Mouse (Mus musculus): ENCODE measurements around the gene Lnpk. TPM values are rescaled to one million over a fixed set of nuclear protein-coding genes. Genes with fewer than 3 reads are reported as not detected.

The Lnpk gene
- total and polyA plus RNA-seq, 2 experiments from 2014 or later = 9.0 to 12.3 TPM

- H3K27ac ChIP-seq (ENCODE audit: low read depth) = no peak overlapping the region
- no peak overlapping the region for H3K4me3 ChIP-seq (ENCODE audit: low read depth, low read length)
- no peaks in the 10 kb centered on the region for H3K36me3 ChIP-seq (replicated peaks; ENCODE audit: control insufficient read depth, insufficient read depth, low read length)
- H3K27me3 ChIP-seq (ENCODE audit: control insufficient read depth, insufficient read depth, low read length) = no peaks in the 10 kb centered on the region
- no peak overlapping the region for H3K9ac ChIP-seq (replicated peaks; ENCODE audit: low read depth, low read length)
- DNase-seq (ENCODE audit: low spot score) (no peak), ATAC-seq (ENCODE audit: insufficient read depth, low read depth) (no peak)
- no peak overlapping the region for H3K4me2 ChIP-seq (ENCODE audit: low read depth, low read length)
- TF ChIP-seq EP300 (IDR thresholded peaks at IDR 0.05; ENCODE audit: low read depth) = no peak
- TF ChIP-seq CTCF (IDR thresholded peaks at IDR 0.05; ENCODE audit: low read depth) = no peak
- 0 out of 2 replicates have a peak, but pooled peaks cover 7% of the 10 kb centered on the region for H3K9me3 ChIP-seq (replicated peaks; ENCODE audit: control insufficient read depth, low read length)
- no peaks in the 10 kb centered on the region for H3K4me1 ChIP-seq (ENCODE audit: control insufficient read depth, insufficient read depth)
Observed at GRCm38 (mm10) chr2:74609350-74609749, 30.1 kb upstream of the Lnpk start.

DNA sequence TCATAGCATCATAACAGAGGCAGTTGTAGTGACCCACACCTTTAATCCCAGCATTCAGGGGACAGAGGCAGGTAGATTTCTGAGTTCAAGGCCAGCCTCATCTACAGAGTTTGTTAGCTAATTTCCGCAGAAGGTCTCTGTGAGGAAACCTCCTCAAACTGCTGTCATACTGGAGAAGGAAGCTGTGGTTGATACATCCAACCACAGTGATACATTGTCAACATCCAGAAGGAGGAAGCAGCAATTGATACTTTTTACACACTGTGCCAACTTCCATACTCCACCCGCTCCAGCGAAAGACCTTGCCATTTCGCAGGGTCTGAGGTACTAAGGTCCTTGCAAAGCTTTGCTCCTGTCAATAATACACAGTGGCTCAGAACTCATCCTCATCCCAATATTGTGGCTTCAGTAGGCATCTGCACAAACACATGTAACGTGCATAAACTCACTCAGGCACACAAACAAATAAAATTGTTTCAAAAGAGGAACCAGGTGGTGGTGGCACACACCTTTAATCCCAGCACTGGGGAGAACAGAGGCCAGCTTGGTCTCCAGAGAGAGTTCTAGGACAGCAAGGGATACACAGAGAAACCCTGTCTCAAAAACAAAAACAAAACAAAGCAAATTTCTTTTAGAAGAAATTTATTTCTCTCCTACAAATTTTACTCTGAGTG, 27.0 kb upstream of the Lnpk start:
- WGBS = 74% methylated on average over 5 of the region's 5 CpGs
- no peak for ATAC-seq (ENCODE audit: insufficient read depth, low read depth)

DNA sequence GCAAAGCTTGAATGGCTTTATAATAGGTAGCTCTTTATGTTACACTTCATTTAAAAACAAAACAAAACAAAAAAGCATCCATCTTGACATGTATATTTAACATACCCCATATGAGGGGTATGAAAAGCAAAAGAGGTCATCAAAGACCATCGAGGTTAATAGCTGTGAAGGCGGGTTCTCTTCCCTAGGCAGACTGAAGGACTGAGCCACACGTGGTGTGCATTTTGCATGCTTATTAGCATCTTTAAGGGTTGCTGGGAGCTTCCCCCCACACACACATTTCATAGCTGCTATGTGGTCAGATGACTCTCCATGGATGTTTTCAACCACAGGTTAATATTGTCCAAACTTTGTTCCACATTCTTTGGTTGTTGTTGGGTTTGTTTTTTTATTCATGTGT, 24.8 kb upstream of the Lnpk start:
- no peaks in the 10 kb centered on the region for H3K36me3 ChIP-seq (replicated peaks; ENCODE audit: control insufficient read depth, insufficient read depth, low read length)
- 49% methylated on average over 3 of the region's 3 CpGs for WGBS
- ATAC-seq (ENCODE audit: insufficient read depth, low read depth) = no peak

More for the DNA sequence above, 27.0 kb upstream of the Lnpk start:
- H3K27me3 ChIP-seq (ENCODE audit: control insufficient read depth, insufficient read depth, low read length) = no peaks in the 10 kb centered on the region
- 0 out of 2 replicates have a peak, but pooled peaks cover 1% of the 10 kb centered on the region for H3K9me3 ChIP-seq (replicated peaks; ENCODE audit: control insufficient read depth, low read length)
- H3K4me2 ChIP-seq (ENCODE audit: low read depth, low read length) = no peak overlapping the region
- no peak overlapping the region for H3K4me3 ChIP-seq (ENCODE audit: low read depth, low read length)
- no peak overlapping the region for H3K9ac ChIP-seq (replicated peaks; ENCODE audit: low read depth, low read length)
- no peak for DNase-seq (ENCODE audit: low spot score)
- H3K4me1 ChIP-seq (ENCODE audit: control insufficient read depth, insufficient read depth) = no peaks in the 10 kb centered on the region
- no peak overlapping the region for H3K27ac ChIP-seq (ENCODE audit: low read depth)
- no peaks in the 10 kb centered on the region for H3K36me3 ChIP-seq (replicated peaks; ENCODE audit: control insufficient read depth, insufficient read depth, low read length)
- TF ChIP-seq EP300 (IDR thresholded peaks at IDR 0.05; ENCODE audit: low read depth) = no peak
- TF ChIP-seq CTCF (IDR thresholded peaks at IDR 0.05; ENCODE audit: low read depth) = no peak

GRCm38 (mm10) chr2:74602483-74602882, 23.2 kb upstream of the Lnpk start:
- TF ChIP-seq EP300 (IDR thresholded peaks at IDR 0.05; ENCODE audit: low read depth) (no peak), CTCF (IDR thresholded peaks at IDR 0.05; ENCODE audit: low read depth) (no peak)
- H3K4me2 ChIP-seq (ENCODE audit: low read depth, low read length) = no peak overlapping the region
- no peak overlapping the region for H3K27ac ChIP-seq (ENCODE audit: low read depth)
- H3K4me1 ChIP-seq (ENCODE audit: control insufficient read depth, insufficient read depth) = no peaks in the 10 kb centered on the region
- ATAC-seq (ENCODE audit: insufficient read depth, low read depth) (no peak), DNase-seq (ENCODE audit: low spot score) (no peak)
- no peak overlapping the region for H3K9ac ChIP-seq (replicated peaks; ENCODE audit: low read depth, low read length)
- no peaks in the 10 kb centered on the region for H3K9me3 ChIP-seq (replicated peaks; ENCODE audit: control insufficient read depth, low read length)
- no peak overlapping the region for H3K4me3 ChIP-seq (ENCODE audit: low read depth, low read length)
- 69% methylated on average over 5 of the region's 5 CpGs for WGBS
- no peaks in the 10 kb centered on the region for H3K36me3 ChIP-seq (replicated peaks; ENCODE audit: control insufficient read depth, insufficient read depth, low read length)
- H3K27me3 ChIP-seq (ENCODE audit: control insufficient read depth, insufficient read depth, low read length) = no peaks in the 10 kb centered on the region

More for the DNA sequence above, 24.8 kb upstream of the Lnpk start:
- no peak overlapping the region for H3K4me2 ChIP-seq (ENCODE audit: low read depth, low read length)
- no peaks in the 10 kb centered on the region for H3K4me1 ChIP-seq (ENCODE audit: control insufficient read depth, insufficient read depth)
- H3K9me3 ChIP-seq (replicated peaks; ENCODE audit: control insufficient read depth, low read length) = no peaks in the 10 kb centered on the region
- H3K4me3 ChIP-seq (ENCODE audit: low read depth, low read length) = no peak overlapping the region
- H3K27ac ChIP-seq (ENCODE audit: low read depth) = no peak overlapping the region
- no peak for DNase-seq (ENCODE audit: low spot score)
- TF ChIP-seq CTCF (IDR thresholded peaks at IDR 0.05; ENCODE audit: low read depth) (no peak), EP300 (IDR thresholded peaks at IDR 0.05; ENCODE audit: low read depth) (no peak)
- no peak overlapping the region for H3K9ac ChIP-seq (replicated peaks; ENCODE audit: low read depth, low read length)
- no peaks in the 10 kb centered on the region for H3K27me3 ChIP-seq (ENCODE audit: control insufficient read depth, insufficient read depth, low read length)

DNA sequence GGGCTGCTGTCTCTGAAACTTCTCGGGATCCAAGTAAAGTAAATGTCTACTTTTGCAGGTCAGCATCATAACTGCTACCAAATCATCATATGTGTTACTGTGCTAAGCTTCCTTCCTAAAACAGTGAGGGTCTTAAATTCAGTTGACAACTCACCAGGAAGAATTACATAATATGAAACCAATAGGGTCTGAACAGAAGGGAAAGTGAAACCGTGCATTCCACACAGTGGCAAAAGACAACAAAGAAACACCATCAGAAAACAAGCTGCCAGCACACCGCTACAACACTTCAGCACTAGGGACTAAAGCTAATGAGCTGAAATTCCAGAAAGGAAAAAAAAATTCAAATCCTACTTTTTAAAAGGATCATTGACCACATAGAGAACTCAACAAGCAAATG, 17.9 kb upstream of the Lnpk start:
- DNase-seq (ENCODE audit: low spot score) (no peak), ATAC-seq (ENCODE audit: insufficient read depth, low read depth) (no peak)
- H3K9ac ChIP-seq (replicated peaks; ENCODE audit: low read depth, low read length) = no peak overlapping the region
- no peak for TF ChIP-seq CTCF (IDR thresholded peaks at IDR 0.05; ENCODE audit: low read depth)
- no peak for TF ChIP-seq EP300 (IDR thresholded peaks at IDR 0.05; ENCODE audit: low read depth)
- H3K36me3 ChIP-seq (replicated peaks; ENCODE audit: control insufficient read depth, insufficient read depth, low read length) = no peaks in the 10 kb centered on the region
- no peak overlapping the region for H3K4me2 ChIP-seq (ENCODE audit: low read depth, low read length)
- H3K9me3 ChIP-seq (replicated peaks; ENCODE audit: control insufficient read depth, low read length) = no peaks in the 10 kb centered on the region
- WGBS = 77% methylated on average over 3 of the region's 3 CpGs
- H3K4me1 ChIP-seq (ENCODE audit: control insufficient read depth, insufficient read depth) = no peaks in the 10 kb centered on the region
- no peak overlapping the region for H3K4me3 ChIP-seq (ENCODE audit: low read depth, low read length)
- no peaks in the 10 kb centered on the region for H3K27me3 ChIP-seq (ENCODE audit: control insufficient read depth, insufficient read depth, low read length)
- no peak overlapping the region for H3K27ac ChIP-seq (ENCODE audit: low read depth)

- no peaks in the 10 kb centered on the region for H3K4me1 ChIP-seq (ENCODE audit: control insufficient read depth, insufficient read depth)
- DNase-seq (ENCODE audit: low spot score) = no peak
- no peak for ATAC-seq (ENCODE audit: insufficient read depth, low read depth)
- no peaks in the 10 kb centered on the region for H3K9me3 ChIP-seq (replicated peaks; ENCODE audit: control insufficient read depth, low read length)
- H3K36me3 ChIP-seq (replicated peaks; ENCODE audit: control insufficient read depth, insufficient read depth, low read length) = no peaks in the 10 kb centered on the region
- H3K27ac ChIP-seq (ENCODE audit: low read depth) = no peak overlapping the region
- H3K4me3 ChIP-seq (ENCODE audit: low read depth, low read length) = no peak overlapping the region
- no peak overlapping the region for H3K9ac ChIP-seq (replicated peaks; ENCODE audit: low read depth, low read length)
- no peak overlapping the region for H3K4me2 ChIP-seq (ENCODE audit: low read depth, low read length)
- no peaks in the 10 kb centered on the region for H3K27me3 ChIP-seq (ENCODE audit: control insufficient read depth, insufficient read depth, low read length)
- no peak for TF ChIP-seq EP300 (IDR thresholded peaks at IDR 0.05; ENCODE audit: low read depth)
- TF ChIP-seq CTCF (IDR thresholded peaks at IDR 0.05; ENCODE audit: low read depth) = no peak
Observed at GRCm38 (mm10) chr2:74596094-74596493, 16.9 kb upstream of the Lnpk start.
